Mouse (Mus musculus): ENCODE measurements around the gene Vdac1.
A peak's percentile ranks its signal among the peaks of the same experiment; 100 is the strongest.

GRCm38 (mm10) chr11:52341001-52341400 is 19.7 kb upstream of the Vdac1 start:
- TF ChIP-seq CTCF (IDR thresholded peaks at IDR 0.05; ENCODE audit: control insufficient read depth, insufficient read depth, insufficient read length) (no peak), MAX (IDR thresholded peaks at IDR 0.05) (peak; percentile 86)
